In the genomic region with DNA sequence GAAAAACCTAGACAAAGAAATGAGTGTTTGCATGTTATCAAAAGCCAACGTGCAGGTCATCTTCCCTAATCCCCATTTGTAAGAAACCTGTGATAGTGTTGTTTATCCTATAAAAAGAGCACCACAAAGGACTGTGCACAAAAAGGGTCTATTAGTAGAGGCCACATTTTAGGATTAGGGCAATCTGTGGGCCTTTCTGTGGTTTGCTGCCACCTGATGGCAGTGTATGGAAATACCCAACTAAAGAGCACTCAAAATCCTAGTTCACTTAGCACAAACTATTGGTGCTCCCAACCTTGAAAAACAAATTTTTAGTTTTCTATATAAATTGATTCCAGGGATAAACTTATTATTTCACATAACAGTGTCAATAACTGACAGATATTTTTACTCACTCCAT, we compare ENCODE assay signal across 8 mouse cellular contexts. TPM values are rescaled to one million over a fixed set of nuclear protein-coding genes. Genes with fewer than 3 reads are reported as not detected.
DNase-seq lines count a peak whose midpoint lies in the region; ATAC-seq and TF ChIP-seq lines count a peak whose summit lies in the region.

No protein-coding gene starts in this region.

- peak; percentile 29 for DNase-seq in kidney, adult 9 months
- peak; percentile 59 for DNase-seq in ZHBTc4 (ENCODE audit: low read depth, low spot score)
- peak; percentile 52 for DNase-seq in lung, embryonic 14.5 days
- DNase-seq in testis, postnatal 10 days (ENCODE audit: low spot score) = no peak
- DNase-seq in frontal cortex, postnatal 10 days (ENCODE audit: low spot score in 2 of 2) = no peak

- ATAC-seq in kidney, embryonic 14.5 days (ENCODE audit: low FRiP score, low TSS enrichment) = no peak
- ATAC-seq in lung, embryonic 14.5 days (ENCODE audit: insufficient read depth) = no peak
- ATAC-seq in midbrain, embryonic 13.5 days = no peak

- peak; percentile 56 for TF ChIP-seq CTCF in E14TG2a.4 (conservative IDR thresholded peaks at IDR 0.05; ENCODE audit: low read length)
- TF ChIP-seq CTCF in lung, embryonic 14.5 days (IDR thresholded peaks at IDR 0.05; ENCODE audit: low read depth) = peak; percentile 57

- no peaks in the 10 kb centered on the region for H3K27me3 ChIP-seq in kidney, embryonic 14.5 days (ENCODE audit: control insufficient read depth, insufficient read depth, low read length)
- no peaks in the 10 kb centered on the region for H3K27me3 ChIP-seq in E14TG2a.4 (ENCODE audit: insufficient read depth, low read length)
- H3K27me3 ChIP-seq in lung, embryonic 14.5 days (ENCODE audit: insufficient read depth, low read length) = no peaks in the 10 kb centered on the region
- no peaks in the 10 kb centered on the region for H3K27me3 ChIP-seq in midbrain, embryonic 13.5 days

- H3K9me3 ChIP-seq in kidney, embryonic 14.5 days (ENCODE audit: control insufficient read depth, low read length) = no peaks in the 10 kb centered on the region
- no peaks in the 10 kb centered on the region for H3K9me3 ChIP-seq in E14TG2a.4 (ENCODE audit: low read length)
- H3K9me3 ChIP-seq in lung, embryonic 14.5 days (ENCODE audit: low read depth, low read length) = no peaks in the 10 kb centered on the region
- no peaks in the 10 kb centered on the region for H3K9me3 ChIP-seq in midbrain, embryonic 13.5 days

- 79% methylated on average over 1 of the region's 1 CpGs for WGBS in kidney, embryonic 14.5 days
- 48% methylated on average over 1 of the region's 1 CpGs for whole genome bisulfite sequencing in lung, embryonic 14.5 days
- 71% methylated on average over 1 of the region's 1 CpGs for WGBS in midbrain, embryonic 13.5 days

- no peak overlapping the region for H3K4me3 ChIP-seq in kidney, embryonic 14.5 days (ENCODE audit: low read length)
- no peak overlapping the region for H3K4me3 ChIP-seq in E14TG2a.4 (replicated peaks; ENCODE audit: low read length)
- no peak overlapping the region for H3K4me3 ChIP-seq in lung, embryonic 14.5 days (ENCODE audit: low read depth, low read length)
- no peak overlapping the region for H3K4me3 ChIP-seq in midbrain, embryonic 13.5 days (replicated peaks)

- peaks cover 46% of the 10 kb centered on the region for H3K36me3 ChIP-seq in kidney, embryonic 14.5 days (ENCODE audit: control insufficient read depth, insufficient read depth, low read length)
- H3K36me3 ChIP-seq in E14TG2a.4 (ENCODE audit: insufficient read depth, low read length) = peaks cover 59% of the 10 kb centered on the region
- peaks cover 51% of the 10 kb centered on the region for H3K36me3 ChIP-seq in lung, embryonic 14.5 days (ENCODE audit: insufficient read depth)
- H3K36me3 ChIP-seq in midbrain, embryonic 13.5 days = peaks cover 39% of the 10 kb centered on the region

- no peaks in the 10 kb centered on the region for H3K4me1 ChIP-seq in kidney, embryonic 14.5 days (ENCODE audit: control insufficient read depth, insufficient read depth, low read length)
- peaks cover 16% of the 10 kb centered on the region; the same call in 1 of the 2 replicates for H3K4me1 ChIP-seq in E14TG2a.4 (replicated peaks; ENCODE audit: low read depth, low read length)
- H3K4me1 ChIP-seq in lung, embryonic 14.5 days (ENCODE audit: insufficient read depth) = no peaks in the 10 kb centered on the region
- no peaks in the 10 kb centered on the region for H3K4me1 ChIP-seq in midbrain, embryonic 13.5 days (replicated peaks)

- H3K9ac ChIP-seq in kidney, embryonic 14.5 days (ENCODE audit: low read depth, low read length) = no peak overlapping the region
- no peak overlapping the region for H3K9ac ChIP-seq in lung, embryonic 14.5 days
- H3K9ac ChIP-seq in midbrain, embryonic 13.5 days (replicated peaks) = no peak overlapping the region

- no peak overlapping the region for H3K27ac ChIP-seq in kidney, embryonic 14.5 days (ENCODE audit: low read depth, low read length)
- no peak overlapping the region for H3K27ac ChIP-seq in lung, embryonic 14.5 days (ENCODE audit: low read depth)
- H3K27ac ChIP-seq in midbrain, embryonic 13.5 days = no peak overlapping the region

- H3K4me2 ChIP-seq in kidney, embryonic 14.5 days (replicated peaks; ENCODE audit: low read depth, low read length) = no peak overlapping the region
- H3K4me2 ChIP-seq in lung, embryonic 14.5 days = no peak overlapping the region
- H3K4me2 ChIP-seq in midbrain, embryonic 13.5 days (replicated peaks) = no peak overlapping the region

RNA-seq across cellular contexts. Expression of gene Rps6kb1, which starts 11.8 kb away (rescaled TPM):
- polyA plus RNA-seq in kidney, embryonic 14.5 days (2014; fragmentation: Nextera tagmentation; extraction: Ambion mirVana) = 46.0 and 56.1 TPM in 2 replicates
- 58.8 and 66.5 TPM in 2 replicates for polyA plus RNA-seq in lung, embryonic 14.5 days (2014; fragmentation: Nextera tagmentation; extraction: Ambion mirVana)
- 56.9 and 63.2 TPM in 2 replicates for polyA plus RNA-seq in midbrain, embryonic 13.5 days (2015; fragmentation: Nextera tagmentation; extraction: Ambion mirVana)

RNA-seq across cellular contexts. Expression of gene Tubd1, which starts 12.0 kb away (rescaled TPM):
- 11.3 and 13.4 TPM in 2 replicates for polyA plus RNA-seq in kidney, embryonic 14.5 days (2014; fragmentation: Nextera tagmentation; extraction: Ambion mirVana)
- polyA plus RNA-seq in lung, embryonic 14.5 days (2014; fragmentation: Nextera tagmentation; extraction: Ambion mirVana) = 14.2 and 14.7 TPM in 2 replicates
- polyA plus RNA-seq in midbrain, embryonic 13.5 days (2015; fragmentation: Nextera tagmentation; extraction: Ambion mirVana) = 6.2 and 7.9 TPM in 2 replicates

RNA-seq across cellular contexts. Expression of gene Rnft1, which starts 48.4 kb away (rescaled TPM):
- polyA plus RNA-seq in kidney, embryonic 14.5 days (2014; fragmentation: Nextera tagmentation; extraction: Ambion mirVana) = 33.0 and 39.0 TPM in 2 replicates
- polyA plus RNA-seq in lung, embryonic 14.5 days (2014; fragmentation: Nextera tagmentation; extraction: Ambion mirVana) = 43.2 and 49.0 TPM in 2 replicates
- polyA plus RNA-seq in midbrain, embryonic 13.5 days (2015; fragmentation: Nextera tagmentation; extraction: Ambion mirVana) = 15.0 and 19.0 TPM in 2 replicates

Comparison
In these comparisons a context has a peak if more than half of its experiments do, and no peak if none do; other contexts are left out.
1. DNase-seq: peak in kidney, adult 9 months (single experiment), ZHBTc4 (single experiment) and lung, embryonic 14.5 days (single experiment); none in testis, postnatal 10 days (single experiment) and frontal cortex, postnatal 10 days (0 of 2).